ENCODE assay signal across 8 mouse cellular contexts in the genomic region with DNA sequence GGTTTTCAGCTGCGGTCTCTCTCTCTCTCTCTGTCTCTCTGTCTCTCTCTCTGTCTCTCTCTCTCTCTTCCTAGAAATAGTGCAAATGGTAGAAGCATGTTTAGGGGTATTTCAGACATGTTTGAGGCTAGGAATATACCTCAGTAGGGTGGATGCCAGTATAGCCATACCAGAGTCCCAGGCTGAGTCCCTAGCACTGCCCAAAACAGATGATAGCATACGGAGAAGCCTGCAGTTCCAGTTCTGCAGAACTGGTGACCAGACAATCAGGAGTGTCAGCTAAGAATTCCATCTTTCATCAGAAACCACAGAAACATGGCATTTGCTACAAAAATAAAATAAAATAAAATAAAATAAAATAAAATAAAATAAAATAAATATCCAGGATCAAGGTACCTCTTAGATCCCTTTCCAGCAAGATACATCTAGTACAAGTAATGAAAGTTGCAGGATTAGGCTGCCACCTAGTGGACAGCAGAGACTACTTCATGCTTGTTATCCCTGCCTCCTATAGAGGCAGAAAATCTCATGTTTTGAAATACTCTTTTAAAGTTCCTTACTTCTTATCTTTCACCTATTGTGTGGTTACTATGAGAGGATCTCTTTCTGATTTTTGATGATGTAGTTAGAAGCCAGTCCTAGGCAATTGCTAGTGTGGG. TPM values are rescaled to one million over a fixed set of nuclear protein-coding genes. Genes with fewer than 3 reads are reported as not detected.
A peak's percentile ranks its signal among the peaks of the same experiment; 100 is the strongest.
DNase-seq lines count a peak whose midpoint lies in the region; ATAC-seq lines count a peak whose summit lies in the region.

No protein-coding gene starts in this region.

- peak; percentile 43 for DNase-seq in layer of hippocampus, adult 11-12 months (ENCODE audit: low spot score)
- no peak for DNase-seq in layer of hippocampus, adult 9-11 months
- peak; percentile 78 for DNase-seq in adipocyte (ENCODE audit: low spot score)
- peak; percentile 88 for DNase-seq in embryo, embryonic 10 days (ENCODE audit: low spot score)
- peak; percentile 16 to 70 for DNase-seq in layer of hippocampus, adult 18-20 months (ENCODE audit: low spot score in 2 of 2)
- peak; percentile 78 for DNase-seq in skeletal muscle tissue, adult 2 months (ENCODE audit: low read depth, low spot score)

- peak; percentile 77 to 79; a peak in 2 of 4 replicates for ATAC-seq in hematopoietic stem cell, adult 5-6 weeks (replicated peaks in 1 of 2; ENCODE audit: insufficient read depth in 1 of 2, low FRiP score in 2 of 2, low TSS enrichment in 1 of 2, low read depth in 1 of 2, poor library complexity in 2 of 2, severe bottlenecking in 2 of 2)
- ATAC-seq in megakaryocyte, adult 5-6 weeks (ENCODE audit: poor library complexity, severe bottlenecking) = peak; percentile 82

RNA-seq across cellular contexts. Expression of a gene that starts 33.1 kb away (rescaled TPM):
- total RNA-seq in hematopoietic stem cell, adult 5-6 weeks (2017) = 1.6 TPM in 1 of 2 replicates, not detected in the other
- total RNA-seq in layer of hippocampus, adult 18-20 months (2021) = under 1 TPM in 1 of 2 experiments, not detected in 1; 0.37 TPM
- not detected in 2 replicates for total RNA-seq in megakaryocyte, adult 5-6 weeks (2015)
- 0.62 TPM in 1 of 2 replicates, not detected in the other for total RNA-seq in megakaryocyte, adult 5-6 weeks (2017)

RNA-seq across cellular contexts. Expression of a gene that starts 47.4 kb away (rescaled TPM):
- total RNA-seq in hematopoietic stem cell, adult 5-6 weeks (2017) = 55.6 and 65.2 TPM in 2 replicates
- total RNA-seq in layer of hippocampus, adult 18-20 months (2021) = 10 to 100 TPM; 65.9 to 69.2 TPM
- 55.8 and 57.4 TPM in 2 replicates for total RNA-seq in megakaryocyte, adult 5-6 weeks (2015)
- 29.4 and 33.3 TPM in 2 replicates for total RNA-seq in megakaryocyte, adult 5-6 weeks (2017)

RNA-seq across cellular contexts. Expression of a gene that starts 47.4 kb away (rescaled TPM):
- 1.5 and 7.1 TPM in 2 replicates for total RNA-seq in hematopoietic stem cell, adult 5-6 weeks (2017)
- 1 to 10 TPM in 1 of 2 experiments, under 1 TPM in 1; 0.87 to 1.9 TPM for total RNA-seq in layer of hippocampus, adult 18-20 months (2021)
- total RNA-seq in megakaryocyte, adult 5-6 weeks (2015) = 45.0 and 46.2 TPM in 2 replicates
- 35.5 and 36.0 TPM in 2 replicates for total RNA-seq in megakaryocyte, adult 5-6 weeks (2017)
